Mouse (Mus musculus) telencephalon, adult 2 months (tissue): ENCODE results near the gene Btbd11.
A peak's percentile ranks its signal among the peaks of the same experiment; 100 is the strongest.

Source experiments
- DNase-seq: peaks from one replicate; pipeline ENCODE4 v3.0.0-alpha.2; 2011; ENCODE audit warnings: low read depth, low spot score

Gene Btbd11

GRCm38 (mm10) chr10:85522220-85522760 is 135.7 kb downstream of the Btbd11 start:
- DNase-seq: no peak

- no peak for DNase-seq
Observed at GRCm38 (mm10) chr10:85525267-85526015, 138.8 kb downstream of the Btbd11 start.

- no peak for DNase-seq
Observed at GRCm38 (mm10) chr10:85526657-85527056, 140.0 kb downstream of the Btbd11 start.

GRCm38 (mm10) chr10:85527722-85528121 is 141.1 kb downstream of the Btbd11 start:
- no peak for DNase-seq

GRCm38 (mm10) chr10:85533192-85533710 is 146.6 kb downstream of the Btbd11 start:
- no peak for DNase-seq

- no peak for DNase-seq
Observed at GRCm38 (mm10) chr10:85538051-85538753, 151.6 kb downstream of the Btbd11 start.

GRCm38 (mm10) chr10:85539510-85540120 is 153.0 kb downstream of the Btbd11 start:
- no peak for DNase-seq

- peak; percentile 19 for DNase-seq
Observed at GRCm38 (mm10) chr10:85540311-85541093, 153.9 kb downstream of the Btbd11 start.

- DNase-seq: no peak
Observed at GRCm38 (mm10) chr10:85541481-85541880, 154.9 kb downstream of the Btbd11 start.

- no peak for DNase-seq
Observed at GRCm38 (mm10) chr10:85541892-85542630, 155.4 kb downstream of the Btbd11 start.

GRCm38 (mm10) chr10:85543281-85543680 is 156.7 kb downstream of the Btbd11 start:
- no peak for DNase-seq

GRCm38 (mm10) chr10:85544991-85545390 is 158.4 kb downstream of the Btbd11 start:
- no peak for DNase-seq

GRCm38 (mm10) chr10:85555193-85555592 is 168.6 kb downstream of the Btbd11 start:
- no peak for DNase-seq

- DNase-seq: no peak
Observed at GRCm38 (mm10) chr10:85561418-85561817, 174.8 kb downstream of the Btbd11 start.

- DNase-seq: no peak
Observed at GRCm38 (mm10) chr10:85571456-85571855, 184.8 kb downstream of the Btbd11 start.

GRCm38 (mm10) chr10:85572571-85572970 is 186.0 kb downstream of the Btbd11 start:
- no peak for DNase-seq

GRCm38 (mm10) chr10:85577891-85578420 is 191.3 kb downstream of the Btbd11 start:
- no peak for DNase-seq

GRCm38 (mm10) chr10:85578571-85579465 is 192.2 kb downstream of the Btbd11 start:
- DNase-seq: no peak

GRCm38 (mm10) chr10:85587758-85588157 is 201.1 kb downstream of the Btbd11 start:
- no peak for DNase-seq
